Mouse (Mus musculus) cerebellum, postnatal 10 days (tissue): ENCODE results near the gene Selenoo.

Source experiments
- DNase-seq, 2 experiments: peaks; one replicate each; pipeline ENCODE4 v3.0.0; 2021; ENCODE audit warnings: mixed read lengths in 2 of 2

Gene Selenoo

GRCm38 (mm10) chr15:89076156-89076731 is 12.6 kb upstream of the Selenoo start:
- peak; percentile 78 to 84 for DNase-seq

- DNase-seq: no peak
These were observed 10.6 kb upstream of the Selenoo start for GRCm38 (mm10) chr15:89078208-89078836.

GRCm38 (mm10) chr15:89083906-89084305 is 5.0 kb upstream of the Selenoo start:
- no peak for DNase-seq

GRCm38 (mm10) chr15:89084826-89085225 is 4.1 kb upstream of the Selenoo start:
- no peak for DNase-seq

DNA sequence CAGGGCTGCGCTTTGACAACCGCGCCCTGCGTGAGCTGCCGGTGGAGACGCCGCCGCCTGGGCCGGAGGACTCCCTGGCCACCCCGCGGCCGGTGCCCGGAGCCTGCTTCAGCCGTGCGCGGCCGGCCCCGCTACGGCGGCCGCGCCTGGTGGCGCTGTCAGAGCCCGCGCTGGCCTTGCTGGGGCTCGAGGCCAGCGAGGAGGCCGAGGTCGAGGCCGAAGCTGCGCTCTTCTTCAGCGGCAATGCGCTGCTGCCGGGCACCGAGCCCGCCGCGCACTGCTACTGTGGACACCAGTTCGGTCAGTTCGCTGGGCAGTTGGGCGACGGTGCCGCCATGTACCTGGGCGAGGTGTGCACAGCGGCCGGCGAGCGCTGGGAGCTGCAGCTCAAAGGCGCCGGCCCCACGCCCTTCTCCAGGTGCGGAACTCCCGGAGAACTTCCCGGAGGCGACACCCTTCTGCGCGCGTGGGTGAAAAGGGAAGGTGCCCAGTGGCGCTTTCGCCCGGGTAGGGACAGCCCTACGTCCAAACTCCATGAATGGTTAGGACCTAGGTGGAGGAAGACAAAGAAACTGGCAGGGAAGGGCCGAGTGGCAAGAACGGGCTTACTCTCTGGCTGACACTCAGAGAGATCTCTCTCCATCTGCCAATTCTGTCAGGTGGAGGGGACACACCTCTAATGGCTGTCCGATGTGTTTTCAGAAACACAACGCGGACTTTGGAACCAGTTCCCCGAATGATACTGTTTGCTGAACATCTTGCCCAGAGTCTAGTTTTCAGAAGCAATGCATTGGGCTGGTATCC is 566 bp downstream of the Selenoo start:
- DNase-seq: peak in 1 of 2 experiments; percentile 73

- DNase-seq: no peak
These were observed 1.8 kb downstream of the Selenoo start for GRCm38 (mm10) chr15:89090662-89091061.

- no peak for DNase-seq
These were observed 3.3 kb downstream of the Selenoo start for GRCm38 (mm10) chr15:89092181-89092580.

- no peak for DNase-seq
These were observed 8.6 kb downstream of the Selenoo start for GRCm38 (mm10) chr15:89097450-89097849.

GRCm38 (mm10) chr15:89098616-89099015 is 9.7 kb downstream of the Selenoo start:
- DNase-seq: peak in 1 of 2 experiments; percentile 43

GRCm38 (mm10) chr15:89100823-89101222 is 11.9 kb downstream of the Selenoo start:
- DNase-seq: no peak

GRCm38 (mm10) chr15:89102646-89103045 is 13.8 kb downstream of the Selenoo start:
- no peak for DNase-seq

DNA sequence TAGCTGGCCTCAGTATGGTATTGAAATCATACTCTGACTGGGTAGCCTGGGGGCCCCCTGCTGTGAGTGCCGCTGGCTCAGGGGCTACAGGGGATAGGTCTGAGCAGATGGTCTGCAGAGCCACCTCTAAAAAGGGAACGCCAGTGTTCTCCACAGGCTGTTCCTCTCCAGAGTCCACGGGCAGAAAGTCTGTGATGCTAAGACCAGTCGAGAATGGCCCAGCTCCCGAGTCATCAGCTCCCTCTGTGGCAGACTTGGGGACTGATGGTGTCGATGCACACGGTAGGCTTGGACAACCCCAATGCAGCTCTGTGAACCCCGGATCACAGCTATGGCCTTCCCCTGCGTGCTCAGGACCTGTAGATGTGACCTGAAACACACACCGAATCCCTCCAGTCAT is 15.0 kb downstream of the Selenoo start:
- peak; percentile 67 to 69 for DNase-seq

DNA sequence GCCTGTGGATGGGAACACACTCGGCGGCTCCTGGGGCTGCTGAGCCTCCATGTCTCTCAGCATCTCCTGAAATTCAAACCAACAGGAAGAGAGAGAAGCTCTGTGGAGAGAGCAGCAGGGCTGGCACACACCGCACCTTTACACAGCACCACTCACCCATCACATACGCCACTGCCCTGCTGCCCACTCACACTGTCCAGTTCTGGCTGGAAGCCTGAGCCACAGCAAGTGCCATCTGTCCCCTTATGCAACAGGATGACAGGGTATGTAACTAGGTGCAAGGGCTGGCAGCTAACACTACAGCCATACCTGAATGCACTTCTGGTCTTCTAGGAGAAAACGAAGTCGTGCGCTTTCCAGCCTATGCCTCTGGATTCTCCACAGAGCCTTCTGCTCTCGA is 15.5 kb downstream of the Selenoo start:
- DNase-seq: peak; percentile 92 to 93

DNA sequence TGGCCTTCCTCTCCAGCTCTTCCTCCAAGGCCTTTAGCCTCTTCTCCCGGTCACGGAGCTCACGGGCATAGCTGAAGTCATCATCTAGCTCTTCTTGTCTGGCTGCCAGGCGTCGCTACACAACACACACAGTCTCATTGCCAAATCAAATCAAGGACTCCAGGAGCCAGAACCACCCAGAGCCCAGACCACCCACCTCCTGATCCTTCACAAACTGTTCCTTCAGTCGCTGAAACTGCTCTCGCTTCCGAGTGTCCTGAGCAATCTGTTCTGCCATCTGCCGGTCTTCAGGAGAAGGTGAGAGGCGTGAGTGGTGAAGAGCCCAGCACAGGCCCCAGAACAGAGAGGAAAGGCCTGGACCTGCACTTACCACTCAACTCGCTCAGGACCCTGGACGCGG is 17.2 kb downstream of the Selenoo start:
- DNase-seq: peak; percentile 64 to 65

DNA sequence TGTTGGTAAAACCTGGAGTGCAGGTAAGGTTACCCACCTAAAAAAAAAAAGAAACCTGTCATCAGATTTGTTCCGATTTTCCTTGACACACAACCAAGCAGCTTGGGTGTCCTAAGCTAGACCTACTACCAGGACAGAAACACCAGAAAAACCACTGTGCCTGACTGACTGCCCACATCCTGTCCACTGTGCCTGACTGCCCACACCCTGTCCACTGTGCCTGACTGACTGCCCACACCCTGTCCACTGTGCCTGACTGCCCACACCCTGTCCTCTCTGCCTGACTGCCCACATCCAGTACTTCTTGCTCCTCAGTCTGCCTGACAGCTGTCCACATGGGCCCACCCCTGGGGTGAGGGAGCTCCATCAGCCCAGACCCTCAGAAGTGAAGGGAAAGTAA is 18.1 kb downstream of the Selenoo start:
- no peak for DNase-seq

GRCm38 (mm10) chr15:89110147-89110546 is 21.3 kb downstream of the Selenoo start:
- DNase-seq: peak; percentile 69 to 72

- no peak for DNase-seq
These were observed 29.1 kb downstream of the Selenoo start for GRCm38 (mm10) chr15:89118007-89118406.

DNA sequence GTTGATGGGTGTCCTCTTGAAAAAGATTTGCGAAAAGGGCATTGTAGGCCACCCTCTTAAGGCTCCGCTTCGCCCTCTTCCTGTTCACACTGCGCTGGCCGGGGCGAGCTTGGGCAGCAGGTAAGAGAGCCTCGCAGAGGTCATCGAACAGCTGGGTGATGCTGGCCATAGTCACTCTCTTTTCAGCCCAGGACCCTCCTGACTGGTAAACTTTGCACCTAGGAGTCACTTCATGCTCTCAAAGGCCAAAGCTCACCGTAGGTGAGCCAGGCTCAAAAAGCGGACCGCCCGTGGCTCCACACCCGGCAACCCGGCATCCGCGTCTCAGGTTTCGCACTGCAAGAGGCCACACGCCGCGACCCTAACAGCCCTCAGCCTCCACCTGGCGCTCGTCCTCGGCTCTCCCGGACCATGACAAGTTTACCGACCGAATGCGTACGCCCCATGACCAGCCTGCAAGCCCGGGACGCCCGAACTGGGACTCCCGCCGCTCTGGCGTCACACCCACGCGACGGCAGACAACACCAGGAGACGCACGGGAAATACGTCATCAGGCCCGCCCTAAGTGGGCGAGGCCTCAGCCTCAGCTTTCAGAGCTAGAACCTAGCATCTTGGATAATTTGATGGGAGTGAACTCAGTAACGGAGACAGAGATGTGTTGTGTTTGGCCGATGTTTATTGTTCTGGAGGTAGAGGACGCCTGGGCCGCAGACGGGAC is 33.9 kb downstream of the Selenoo start, which contains the start of gene Tubgcp6:
TSS of gene Tubgcp6 (minus strand) at position 464 of the 718 bp plus-strand sequence.
- DNase-seq: peak; percentile 98

GRCm38 (mm10) chr15:89123595-89123994 is 34.7 kb downstream of the Selenoo start:
- peak; percentile 83 to 84 for DNase-seq

- DNase-seq: no peak
These were observed 35.4 kb downstream of the Selenoo start for GRCm38 (mm10) chr15:89124312-89124711.

DNA sequence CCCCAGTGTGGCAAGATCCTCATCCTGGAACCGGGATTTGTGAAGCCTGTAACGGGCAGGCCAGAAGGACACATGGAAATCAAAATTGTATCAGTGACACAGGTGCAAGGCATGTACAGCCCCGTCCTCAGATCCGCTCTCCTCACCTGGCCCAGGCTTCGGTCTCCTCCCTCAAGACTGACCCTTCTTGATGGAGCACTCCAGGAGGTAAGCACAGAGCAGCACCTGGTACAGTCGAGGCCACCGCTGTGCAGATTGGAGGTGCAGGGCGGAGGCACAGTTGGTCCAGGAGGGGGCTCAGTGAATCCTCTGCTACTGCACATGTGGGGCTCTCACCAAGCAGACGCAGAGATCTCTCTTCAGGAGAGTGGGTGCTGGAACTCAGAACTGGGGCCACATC is 36.5 kb downstream of the Selenoo start:
- no peak for DNase-seq

- DNase-seq: no peak
These were observed 37.7 kb downstream of the Selenoo start for GRCm38 (mm10) chr15:89126622-89127021.

DNA sequence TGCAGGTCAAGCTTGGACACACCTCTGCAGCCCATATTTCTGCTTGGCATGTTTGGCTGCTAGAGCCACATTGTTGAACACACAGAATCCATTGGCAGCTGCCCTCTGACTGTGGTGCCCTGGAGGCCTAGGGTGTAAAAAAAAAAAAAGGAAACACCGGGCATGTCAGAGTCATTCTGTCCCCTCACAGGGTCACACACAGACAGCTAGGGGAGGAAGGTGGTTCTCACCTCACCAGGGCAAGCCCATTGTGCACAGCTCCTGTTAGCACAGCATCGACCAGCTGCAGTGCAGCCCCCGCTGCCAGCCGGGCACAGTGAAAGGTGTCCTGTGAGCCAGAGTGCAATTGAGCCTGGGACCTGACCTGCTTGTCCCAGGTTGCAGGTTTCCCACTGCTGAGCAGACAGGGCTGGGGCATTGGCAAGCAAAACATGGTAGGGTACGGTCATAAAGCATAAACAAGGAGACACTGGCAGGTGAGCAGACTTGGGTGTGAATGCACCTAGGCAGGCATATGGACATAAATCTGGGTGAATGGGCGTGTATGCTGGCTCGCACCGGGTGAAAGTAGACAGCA is 38.6 kb downstream of the Selenoo start:
- no peak for DNase-seq
